Mouse (Mus musculus) Patski (cell line): ENCODE measurements around the gene Fn3krp. TPM values are rescaled to one million over a fixed set of nuclear protein-coding genes. Genes with fewer than 3 reads are reported as not detected.

Source experiments
- ATAC-seq: fragments of 100-300 bp; one replicate; pipeline ENCODE4 v1.8.0; 2021
- CTCF ChIA-PET: fragments of 350-600 bp; sonication (Branson Sonifier 250); formaldehyde crosslinking; loops from one replicate; lab custom pipeline; 2022; ENCODE audit warnings: inconsistent platforms; lab: Charles Lee
- POLR2A ChIA-PET: fragments of 350-600 bp; sonication (Branson Sonifier 250); formaldehyde crosslinking; loops from one replicate; lab custom pipeline; 2022; ENCODE audit warnings: antibody characterized with exemption, inconsistent platforms; lab: Charles Lee
- DNase-seq: peaks from one replicate; pipeline ENCODE4 v3.0.0-alpha.2; 2011; ENCODE audit warnings: low read depth, low spot score
- H3K27me3 ChIP-seq: fragments of 371-371 bp; one replicate; pipeline ENCODE4 v1.5.1; 2021
- CTCF ChIP-seq: fragments of 100-300 bp; IDR thresholded peaks from one replicate; pipeline ENCODE4 v1.5.1; 2021
- in situ Hi-C: fragments of 300-500 bp; cut with MboI; formaldehyde crosslinking; loops from 3 replicates; pipeline ENCODE4 v1.11.1; 2018; ENCODE audit warnings: low pct_unique_long_range_greater_than_20kb, mixed read lengths
- polyA plus RNA-seq: library from polyadenylated mRNA; unstranded; gene quantifications from one replicate; pipeline ENCODE4 v1.2.3, GENCODE M21; 2021

Fn3krp gene
- polyA plus RNA-seq, result 13.3 TPM

GRCm38 (mm10) chr11:121420830-121421552, at the start of gene Fn3krp:
Gene Fn3krp (plus strand): TSS chr11:121421401.
- no peaks in the 10 kb centered on the region for H3K27me3 ChIP-seq
- DNase-seq (peak; percentile 78), ATAC-seq (peak; percentile 99)
- TF ChIP-seq CTCF, result no peak
- in situ Hi-C loops, result no loop called here
- ChIA-PET CTCF (interaction anchor here (0.8 to 1.1 kb wide), 3 partner anchors 14 to 27 kb away, joined by 3 read pairs; partner anchors contain the start of gene Fn3k), POLR2A (interaction anchor here (1.2 to 2.3 kb wide), 2 partner anchors 14 to 32 kb away, joined by 3 to 8 read pairs; partner anchors contain the start of genes Fn3k and Tbcd)

GRCm38 (mm10) chr11:121373305-121373704, 47.9 kb upstream of the Fn3krp start:
- ChIA-PET POLR2A (no interaction called here), CTCF (no interaction called here)
- DNase-seq, result no peak
- no peaks in the 10 kb centered on the region for H3K27me3 ChIP-seq
- ATAC-seq, result no peak
- in situ Hi-C loops, result no loop called here
- no peak for TF ChIP-seq CTCF

- DNase-seq (no peak), ATAC-seq (no peak)
- CTCF ChIA-PET, result no interaction called here
- TF ChIP-seq CTCF, result peak; percentile 38
- H3K27me3 ChIP-seq, result peaks cover 3% of the 10 kb centered on the region
- POLR2A ChIA-PET, result no interaction called here
- in situ Hi-C loops, result no loop called here
Observed at GRCm38 (mm10) chr11:121378644-121379043, 42.6 kb upstream of the Fn3krp start.

- DNase-seq, result no peak
- no peak for ATAC-seq
- ChIA-PET POLR2A (no interaction called here), CTCF (no interaction called here)
- H3K27me3 ChIP-seq, result peaks cover 3% of the 10 kb centered on the region
- TF ChIP-seq CTCF, result no peak
- in situ Hi-C loops, result no loop called here
Observed at GRCm38 (mm10) chr11:121380294-121380693, 40.9 kb upstream of the Fn3krp start.

DNA sequence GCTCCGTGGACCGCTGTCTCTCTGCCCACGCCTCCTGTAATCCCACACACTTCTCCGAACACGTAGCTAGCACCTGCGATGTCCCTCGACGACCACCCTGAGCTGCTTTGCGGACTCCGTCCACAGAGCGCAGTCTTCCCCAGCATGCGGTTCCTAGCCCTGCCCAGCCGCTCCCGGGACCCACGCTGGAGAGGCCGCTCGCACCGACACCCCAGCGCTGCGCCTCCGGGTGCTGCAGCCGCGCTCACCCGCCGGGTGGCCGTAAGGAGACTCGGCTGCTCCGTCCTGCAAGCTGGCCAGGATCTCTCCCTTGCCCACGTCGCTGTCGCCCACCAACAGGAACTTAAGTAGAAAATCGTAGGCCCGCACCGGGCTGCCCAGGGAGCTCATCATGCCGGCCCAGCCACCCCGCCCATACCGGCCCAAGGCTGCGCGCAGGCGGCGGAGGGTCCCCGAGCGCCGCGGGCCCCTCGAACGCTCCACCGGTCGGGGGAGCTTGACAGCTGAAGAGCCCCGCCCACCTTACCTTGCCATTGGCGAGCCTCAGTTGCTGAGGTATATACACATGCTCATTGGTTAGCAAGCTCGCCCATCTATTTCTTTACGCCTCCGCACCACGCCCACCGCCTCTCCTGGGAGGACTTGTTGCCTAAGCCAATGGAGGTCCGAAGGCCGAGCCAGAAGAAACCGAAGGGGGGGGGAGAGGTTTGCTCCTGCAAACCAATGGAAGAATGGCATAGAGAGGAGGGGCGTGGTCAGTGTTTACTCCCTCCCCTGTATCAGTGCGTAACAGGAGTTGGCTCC, 33.2 kb upstream of the Fn3krp start, which contains the start of gene Rab40b:
TSS of gene Rab40b (minus strand) at position 502 of the 804 bp plus-strand sequence.
- TF ChIP-seq CTCF, result no peak
- peak; percentile 83 for ATAC-seq
- in situ Hi-C loops, result no loop called here
- CTCF ChIA-PET, result interaction anchor here (1.2 kb wide), 1 partner anchor 33 kb away, joined by 3 read pairs; no protein-coding TSS in a partner anchor
- POLR2A ChIA-PET, result interaction anchor here (0.6 to 1.0 kb wide), 2 partner anchors 33 to 86 kb away, joined by 3 to 5 read pairs; no protein-coding TSS in a partner anchor
- peaks cover 4% of the 10 kb centered on the region for H3K27me3 ChIP-seq
- DNase-seq, result peak; percentile 24

GRCm38 (mm10) chr11:121388554-121388945, 32.7 kb upstream of the Fn3krp start:
- peaks cover 4% of the 10 kb centered on the region for H3K27me3 ChIP-seq
- in situ Hi-C loops, result no loop called here
- ChIA-PET POLR2A (interaction anchor here (0.6 kb wide), 1 partner anchor 85 kb away, joined by 3 read pairs; no protein-coding TSS in a partner anchor), CTCF (interaction anchor here (1.2 kb wide), 1 partner anchor 33 kb away, joined by 3 read pairs; no protein-coding TSS in a partner anchor)
- no peak for TF ChIP-seq CTCF
- no peak for ATAC-seq
- no peak for DNase-seq

DNA sequence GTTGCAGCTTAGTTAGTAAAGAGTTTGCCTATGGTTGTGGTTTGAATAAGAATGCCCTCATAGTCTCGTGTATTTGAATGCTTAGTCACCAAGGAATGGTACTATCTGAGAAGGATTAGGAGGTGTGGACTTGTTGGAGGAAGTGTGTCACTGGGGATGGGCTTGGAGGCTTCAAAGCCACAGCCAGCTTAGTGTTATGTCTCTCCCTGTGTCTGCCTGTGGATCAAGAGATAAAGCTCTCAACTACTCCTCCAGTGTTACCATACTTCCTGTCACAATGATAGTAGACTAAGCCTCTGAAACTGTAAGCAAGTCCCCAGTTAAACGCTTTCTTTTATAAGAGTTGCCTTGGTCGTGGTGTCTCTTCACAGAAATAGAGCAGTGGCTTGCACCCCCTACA, 30.4 kb upstream of the Fn3krp start:
- no peak for ATAC-seq
- H3K27me3 ChIP-seq, result peaks cover 4% of the 10 kb centered on the region
- in situ Hi-C loops, result no loop called here
- ChIA-PET CTCF (no interaction called here), POLR2A (no interaction called here)
- no peak for DNase-seq
- no peak for TF ChIP-seq CTCF

- H3K27me3 ChIP-seq, result peaks cover 4% of the 10 kb centered on the region
- in situ Hi-C loops, result no loop called here
- no peak for ATAC-seq
- DNase-seq, result no peak
- CTCF ChIA-PET, result no interaction called here
- TF ChIP-seq CTCF, result no peak
- POLR2A ChIA-PET, result no interaction called here
Observed at GRCm38 (mm10) chr11:121392405-121392804, 28.8 kb upstream of the Fn3krp start.

DNA sequence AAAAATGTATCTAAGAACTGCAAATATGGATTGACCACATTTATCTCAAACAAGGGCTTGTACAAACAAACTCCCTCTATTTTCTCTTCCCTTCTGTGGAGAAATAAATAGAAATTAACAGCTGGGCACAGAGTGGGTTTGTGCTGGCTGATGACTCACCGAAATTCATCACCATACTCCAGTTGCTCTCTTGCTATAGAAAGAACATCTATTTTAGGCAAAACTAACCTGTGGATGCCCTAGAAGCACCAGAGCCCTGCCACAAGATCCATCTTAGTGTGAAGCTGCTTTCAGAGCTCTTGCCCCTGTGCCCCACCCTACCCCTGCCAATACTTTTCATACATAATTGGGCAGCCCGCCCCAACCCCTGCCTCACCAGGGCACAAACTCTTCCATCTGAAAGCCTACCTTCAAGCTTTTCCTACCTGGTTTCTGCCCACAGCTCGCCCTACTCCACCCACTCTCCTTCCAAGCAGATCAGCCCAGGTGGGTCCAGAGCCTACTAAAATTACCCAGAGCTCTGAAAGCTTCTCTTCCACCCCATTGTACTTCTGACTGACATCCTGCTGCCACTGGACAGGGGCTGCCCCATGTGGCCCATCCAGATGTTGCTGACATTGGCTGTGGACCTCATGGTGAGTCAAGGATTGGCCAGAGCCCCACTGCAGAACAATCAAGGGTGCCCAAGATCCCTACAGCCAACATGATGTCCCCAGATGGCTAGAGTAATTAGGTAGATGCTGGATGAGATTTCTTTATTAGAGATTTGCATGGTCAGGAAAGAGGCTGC, 13.6 kb upstream of the Fn3krp start:
- no peak for DNase-seq
- TF ChIP-seq CTCF, result no peak
- in situ Hi-C loops, result no loop called here
- no peak for ATAC-seq
- ChIA-PET POLR2A (interaction anchor here (0.7 kb wide), 1 partner anchor 74 kb away, joined by 3 read pairs; no protein-coding TSS in a partner anchor), CTCF (interaction anchor here (1.3 kb wide), 1 partner anchor 12 kb away, joined by 6 read pairs; no protein-coding TSS in a partner anchor)
- peaks cover 6% of the 10 kb centered on the region for H3K27me3 ChIP-seq

DNA sequence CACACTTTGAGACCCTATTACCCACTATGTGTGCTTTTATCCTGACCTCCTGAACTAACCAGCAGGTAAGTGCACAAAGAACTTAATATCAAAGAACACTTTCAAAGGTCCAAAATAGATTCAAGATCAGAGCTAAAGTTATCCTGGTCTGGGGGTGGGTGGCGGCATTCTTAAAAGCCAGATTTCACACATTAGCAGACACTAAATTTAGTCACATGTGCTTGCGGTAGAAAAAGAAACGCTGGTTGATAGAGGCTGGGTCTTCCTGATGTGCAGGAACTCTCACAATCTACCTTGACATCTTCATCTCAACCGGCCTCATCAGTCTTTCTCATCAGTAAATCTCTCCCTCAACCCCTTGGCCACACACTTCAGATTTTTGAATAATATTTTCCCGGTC, 6.4 kb upstream of the Fn3krp start:
- no peak for TF ChIP-seq CTCF
- in situ Hi-C loops, result no loop called here
- ChIA-PET POLR2A (interaction anchor here (1.5 kb wide), 1 partner anchor 12 kb away, joined by 3 read pairs; no protein-coding TSS in a partner anchor), CTCF (interaction anchor here (0.7 to 1.0 kb wide), 3 partner anchors 14 to 45 kb away, joined by 3 read pairs; no protein-coding TSS in a partner anchor)
- no peak for DNase-seq
- peaks cover 6% of the 10 kb centered on the region for H3K27me3 ChIP-seq
- no peak for ATAC-seq
